Mouse (Mus musculus): Measurements from ENCODE around the gene Dhx37. TPM values are rescaled to one million over a fixed set of nuclear protein-coding genes. Genes with fewer than 3 reads are reported as not detected.

Dhx37 gene
- polyA plus RNA-seq (2012; rRNA removed): 19.6 and 21.4 TPM in 2 replicates

DNA sequence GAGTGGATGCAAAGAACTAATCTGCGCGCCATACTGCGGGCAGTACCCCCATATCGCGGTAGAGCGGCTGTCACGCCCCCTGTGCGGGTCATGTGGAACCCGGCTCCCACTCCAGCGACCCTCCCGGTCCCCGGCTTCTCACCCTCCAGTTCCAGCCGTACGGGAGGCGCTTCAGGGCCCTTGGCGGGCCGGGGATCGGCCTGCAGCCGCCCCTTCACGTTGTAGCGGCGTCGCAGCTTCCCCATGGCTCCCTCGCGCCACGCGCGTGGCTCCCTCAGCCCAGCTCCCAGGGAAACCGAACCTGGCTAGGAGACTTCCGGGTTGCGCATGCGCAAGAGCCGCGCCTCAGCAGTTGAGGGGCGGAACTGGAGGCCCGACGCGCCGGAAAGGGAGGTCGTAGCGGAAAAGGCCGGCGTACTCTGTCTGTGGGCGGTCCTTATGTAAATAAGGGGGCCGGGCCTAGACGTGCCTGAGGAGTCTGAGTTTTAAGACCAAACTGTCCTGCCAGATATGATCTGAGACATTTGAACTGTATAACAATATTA, at the start of gene Dhx37:
Dhx37 (minus strand) TSS at position 329 of the 545 bp plus-strand sequence.
- Histone ChIP-seq H3K4me3 (replicated peaks; ENCODE audit: insufficient read depth, low read depth, low read length) (peak within 1 kb of the TSS; percentile 61), H3K4me1 (ENCODE audit: control insufficient read depth, insufficient read depth, low read length) (peaks cover 7% of the 10 kb centered on the region), H3K27ac (ENCODE audit: insufficient read depth, low read length) (no peak within 1 kb of the TSS), H3K27me3 (ENCODE audit: control insufficient read depth, insufficient read depth, low read length) (no peaks in the 10 kb centered on the region)
- TF ChIP-seq POLR2A (IDR thresholded peaks at IDR 0.05; ENCODE audit: borderline replicate concordance, insufficient read depth, low read length) (peak; percentile 66; the same call in 1 of the 2 replicates), CTCF (IDR thresholded peaks at IDR 0.05; ENCODE audit: borderline replicate concordance, insufficient read depth, low read depth, low read length) (no peak)
- under 1% methylated on average over 46 of the region's 46 CpGs for WGBS
- peak; percentile 92 to 94 for DNase-seq

DNA sequence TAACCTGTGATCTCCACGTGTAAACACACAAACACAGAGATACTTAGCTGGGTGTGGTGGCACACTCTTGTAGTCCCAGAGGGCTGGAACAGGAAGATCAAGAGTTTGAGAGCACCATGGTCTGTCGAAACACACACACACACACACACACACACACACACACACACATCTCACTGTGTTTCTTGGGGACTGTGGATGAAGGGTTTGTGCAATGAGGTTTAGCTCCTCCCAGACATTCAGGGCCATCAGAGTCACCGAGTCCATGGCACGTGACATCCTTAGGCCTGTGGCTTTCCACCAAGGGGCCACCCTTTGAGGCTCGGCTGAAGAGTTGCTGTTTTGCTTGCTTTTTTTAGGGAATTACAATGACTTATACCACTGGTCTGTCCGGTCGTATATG, 48.6 kb upstream of the Dhx37 start:
- peaks cover 31% of the 10 kb centered on the region for H3K4me1 ChIP-seq (ENCODE audit: control insufficient read depth, insufficient read depth, low read length)
- WGBS: 90% methylated on average over 7 of the region's 7 CpGs
- no peak for TF ChIP-seq POLR2A (IDR thresholded peaks at IDR 0.05; ENCODE audit: borderline replicate concordance, insufficient read depth, low read length)
- no peak for DNase-seq
- no peak overlapping the region for H3K27ac ChIP-seq (ENCODE audit: insufficient read depth, low read length)
- no peak overlapping the region for H3K4me3 ChIP-seq (replicated peaks; ENCODE audit: insufficient read depth, low read depth, low read length)
- no peaks in the 10 kb centered on the region for H3K27me3 ChIP-seq (ENCODE audit: control insufficient read depth, insufficient read depth, low read length)

- Histone ChIP-seq H3K4me3 (replicated peaks; ENCODE audit: insufficient read depth, low read depth, low read length) (no peak overlapping the region), H3K4me1 (ENCODE audit: control insufficient read depth, insufficient read depth, low read length) (peaks cover 21% of the 10 kb centered on the region), H3K27me3 (ENCODE audit: control insufficient read depth, insufficient read depth, low read length) (no peaks in the 10 kb centered on the region), H3K27ac (ENCODE audit: insufficient read depth, low read length) (no peak overlapping the region)
- TF ChIP-seq POLR2A (IDR thresholded peaks at IDR 0.05; ENCODE audit: borderline replicate concordance, insufficient read depth, low read length) (no peak), CTCF (IDR thresholded peaks at IDR 0.05; ENCODE audit: borderline replicate concordance, insufficient read depth, low read depth, low read length) (no peak)
- no peak for DNase-seq
- 66% methylated on average over 11 of the region's 11 CpGs for WGBS
Observed at GRCm38 (mm10) chr5:125480434-125481231, 46.7 kb upstream of the Dhx37 start.

DNA sequence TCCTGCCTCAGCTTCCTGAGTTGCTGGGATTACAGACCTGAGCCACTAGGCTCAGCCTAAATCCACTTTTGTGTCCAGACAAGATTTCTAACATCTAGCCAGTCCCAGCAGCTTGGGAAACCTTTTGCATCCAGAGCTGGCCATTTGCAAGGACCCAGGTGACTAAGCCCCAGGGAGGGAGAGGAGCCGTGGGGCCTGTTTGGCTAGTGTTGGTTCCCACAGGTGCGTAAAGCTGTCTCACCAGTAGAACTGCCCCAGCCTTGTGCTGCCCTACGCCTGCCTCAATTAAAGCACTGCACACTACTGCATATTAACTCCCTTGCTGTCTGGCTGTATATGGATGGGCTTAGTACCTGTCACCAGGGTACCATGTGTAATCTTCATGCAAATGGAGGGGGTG, 45.5 kb upstream of the Dhx37 start:
- H3K27me3 ChIP-seq (ENCODE audit: control insufficient read depth, insufficient read depth, low read length): no peaks in the 10 kb centered on the region
- no peak for TF ChIP-seq CTCF (IDR thresholded peaks at IDR 0.05; ENCODE audit: borderline replicate concordance, insufficient read depth, low read depth, low read length)
- no peak for TF ChIP-seq POLR2A (IDR thresholded peaks at IDR 0.05; ENCODE audit: borderline replicate concordance, insufficient read depth, low read length)
- H3K4me1 ChIP-seq (ENCODE audit: control insufficient read depth, insufficient read depth, low read length): peaks cover 17% of the 10 kb centered on the region
- no peak for DNase-seq
- 59% methylated on average over 3 of the region's 3 CpGs for WGBS
- no peak overlapping the region for H3K27ac ChIP-seq (ENCODE audit: insufficient read depth, low read length)
- H3K4me3 ChIP-seq (replicated peaks; ENCODE audit: insufficient read depth, low read depth, low read length): no peak overlapping the region

- TF ChIP-seq CTCF (IDR thresholded peaks at IDR 0.05; ENCODE audit: borderline replicate concordance, insufficient read depth, low read depth, low read length) (no peak), POLR2A (IDR thresholded peaks at IDR 0.05; ENCODE audit: borderline replicate concordance, insufficient read depth, low read length) (no peak)
- peak overlapping the region; percentile 82 for H3K4me3 ChIP-seq (replicated peaks; ENCODE audit: insufficient read depth, low read depth, low read length)
- WGBS: 49% methylated on average over 7 of the region's 7 CpGs
- peaks cover 17% of the 10 kb centered on the region for H3K4me1 ChIP-seq (ENCODE audit: control insufficient read depth, insufficient read depth, low read length)
- DNase-seq: no peak
- H3K27ac ChIP-seq (ENCODE audit: insufficient read depth, low read length): peak overlapping the region; percentile 15; the same call in 1 of the 2 replicates
- H3K27me3 ChIP-seq (ENCODE audit: control insufficient read depth, insufficient read depth, low read length): no peaks in the 10 kb centered on the region
Observed at GRCm38 (mm10) chr5:125478037-125478436, 44.1 kb upstream of the Dhx37 start.

DNA sequence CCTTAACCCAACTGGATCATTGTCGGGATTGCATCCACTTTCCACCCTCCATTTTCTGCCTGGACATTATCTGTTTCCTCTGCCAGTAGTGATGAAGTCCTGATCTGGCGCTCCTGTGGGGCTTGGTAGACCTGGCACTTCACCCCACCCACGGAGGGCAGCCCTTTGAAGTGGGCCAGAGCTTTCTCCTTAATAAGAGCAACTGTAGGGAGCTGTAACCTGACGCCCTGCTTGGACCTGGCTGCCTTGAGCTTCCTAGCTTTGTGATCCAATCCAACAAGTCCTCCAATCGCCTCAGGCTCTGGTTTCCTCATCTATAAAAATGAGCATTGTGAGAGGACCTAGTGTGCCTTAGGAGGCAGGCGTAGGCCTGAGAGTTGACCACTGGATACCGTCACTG, 43.6 kb upstream of the Dhx37 start:
- TF ChIP-seq CTCF (IDR thresholded peaks at IDR 0.05; ENCODE audit: borderline replicate concordance, insufficient read depth, low read depth, low read length): no peak
- no peak for TF ChIP-seq POLR2A (IDR thresholded peaks at IDR 0.05; ENCODE audit: borderline replicate concordance, insufficient read depth, low read length)
- Histone ChIP-seq H3K4me3 (replicated peaks; ENCODE audit: insufficient read depth, low read depth, low read length) (peak overlapping the region; percentile 82), H3K27ac (ENCODE audit: insufficient read depth, low read length) (peak overlapping the region; percentile 64), H3K4me1 (ENCODE audit: control insufficient read depth, insufficient read depth, low read length) (peaks cover 17% of the 10 kb centered on the region), H3K27me3 (ENCODE audit: control insufficient read depth, insufficient read depth, low read length) (no peaks in the 10 kb centered on the region)
- WGBS: 46% methylated on average over 7 of the region's 7 CpGs
- no peak for DNase-seq

DNA sequence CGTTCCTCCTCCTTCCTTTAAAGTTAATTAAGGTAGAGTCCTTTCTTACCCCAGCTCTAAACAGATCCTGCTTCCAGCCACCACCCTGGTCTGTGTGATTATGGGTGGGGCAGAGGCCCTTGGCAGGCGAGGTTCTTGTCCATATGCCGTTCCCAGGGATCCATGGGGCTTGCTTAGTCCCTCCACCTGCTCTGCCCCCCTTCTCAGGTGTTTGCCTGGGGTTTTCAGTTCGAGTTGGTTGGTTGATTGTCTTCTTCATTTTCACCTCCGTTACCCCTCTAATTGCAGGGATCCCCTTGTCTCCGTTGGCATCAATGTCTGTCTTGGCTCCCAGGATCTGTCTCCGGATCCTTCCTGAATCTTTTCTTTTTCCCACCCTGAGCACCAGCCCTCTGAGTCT, 42.9 kb upstream of the Dhx37 start:
- Histone ChIP-seq H3K27ac (ENCODE audit: insufficient read depth, low read length) (peak overlapping the region; percentile 64), H3K27me3 (ENCODE audit: control insufficient read depth, insufficient read depth, low read length) (no peaks in the 10 kb centered on the region), H3K4me1 (ENCODE audit: control insufficient read depth, insufficient read depth, low read length) (peaks cover 17% of the 10 kb centered on the region), H3K4me3 (replicated peaks; ENCODE audit: insufficient read depth, low read depth, low read length) (peak overlapping the region; percentile 82)
- TF ChIP-seq CTCF (IDR thresholded peaks at IDR 0.05; ENCODE audit: borderline replicate concordance, insufficient read depth, low read depth, low read length): no peak
- no peak; the same call in 1 of the 2 replicates for TF ChIP-seq POLR2A (IDR thresholded peaks at IDR 0.05; ENCODE audit: borderline replicate concordance, insufficient read depth, low read length)
- peak; percentile 63 to 75 for DNase-seq
- WGBS: 7% methylated on average over 7 of the region's 7 CpGs

DNA sequence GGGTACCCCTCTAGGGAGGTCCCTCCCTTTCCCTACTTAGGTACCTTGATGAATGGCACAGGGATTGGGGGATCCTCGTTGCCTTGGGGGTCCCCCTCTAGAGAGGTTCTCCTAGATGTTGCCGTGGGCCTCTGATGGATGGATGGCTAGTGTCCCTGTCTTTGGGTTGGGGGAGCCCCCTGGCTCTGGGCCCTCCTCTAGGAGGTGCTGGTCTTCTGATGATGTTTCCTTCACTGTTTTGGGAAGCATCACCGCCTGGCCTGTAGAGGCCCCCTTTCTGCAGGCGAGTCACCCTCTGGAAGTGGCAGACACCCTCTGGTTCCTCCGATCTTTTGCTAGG, 42.3 kb upstream of the Dhx37 start:
- peak overlapping the region; percentile 82 for H3K4me3 ChIP-seq (replicated peaks; ENCODE audit: insufficient read depth, low read depth, low read length)
- peaks cover 17% of the 10 kb centered on the region for H3K4me1 ChIP-seq (ENCODE audit: control insufficient read depth, insufficient read depth, low read length)
- peak; percentile 53 to 58 for DNase-seq
- WGBS: 4% methylated on average over 5 of the region's 5 CpGs
- H3K27ac ChIP-seq (ENCODE audit: insufficient read depth, low read length): peak overlapping the region; percentile 64
- no peaks in the 10 kb centered on the region for H3K27me3 ChIP-seq (ENCODE audit: control insufficient read depth, insufficient read depth, low read length)
- no peak for TF ChIP-seq CTCF (IDR thresholded peaks at IDR 0.05; ENCODE audit: borderline replicate concordance, insufficient read depth, low read depth, low read length)
- no peak for TF ChIP-seq POLR2A (IDR thresholded peaks at IDR 0.05; ENCODE audit: borderline replicate concordance, insufficient read depth, low read length)

All from cerebellum, adult 2 months (tissue).